Mouse (Mus musculus) testis, adult 2 months (tissue): ENCODE measurements around the gene Ifih1. TPM values are rescaled to one million over a fixed set of nuclear protein-coding genes. Genes with fewer than 3 reads are reported as not detected.

Experiments used
- H3K27ac ChIP-seq: fragments of 200-500 bp; 2 replicates; pipeline ENCODE4 v1.5.1; 2012; ENCODE audit warnings: low read depth, low read length; ENCODE audit not compliant: control insufficient read depth, insufficient read depth
- H3K27me3 ChIP-seq: fragments of 200-500 bp; 2 replicates; pipeline ENCODE4 v1.6.1; 2012; ENCODE audit warnings: mild to moderate bottlenecking, low read length, moderate library complexity; ENCODE audit not compliant: control insufficient read depth, insufficient read depth
- H3K36me3 ChIP-seq: fragments of 200-500 bp; 2 replicates; pipeline ENCODE4 v1.6.1; 2012; ENCODE audit warnings: mild to moderate bottlenecking, low read length; ENCODE audit not compliant: control insufficient read depth, insufficient read depth
- H3K4me1 ChIP-seq: fragments of 200-500 bp; 2 replicates; pipeline ENCODE4 v1.6.1; 2012; ENCODE audit warnings: low read length; ENCODE audit not compliant: control insufficient read depth, insufficient read depth
- H3K4me3 ChIP-seq: fragments of 200-500 bp; 2 replicates; pipeline ENCODE4 v1.5.1; 2012; ENCODE audit warnings: low read depth, mild to moderate bottlenecking, low read length, moderate library complexity, mixed read lengths; ENCODE audit not compliant: control insufficient read depth
- CTCF ChIP-seq: fragments of 200-500 bp; IDR thresholded peaks from 2 replicates; pipeline ENCODE4 v1.5.1; 2012; ENCODE audit warnings: low read depth, mild to moderate bottlenecking, inconsistent platforms, low read length, moderate library complexity; ENCODE audit not compliant: control insufficient read depth, insufficient read depth, insufficient replicate concordance
- POLR2A ChIP-seq: fragments of 200-500 bp; IDR thresholded peaks from 2 replicates; pipeline ENCODE4 v1.6.1; 2012; ENCODE audit warnings: low read depth, mild to moderate bottlenecking, inconsistent platforms, low read length, moderate library complexity; ENCODE audit not compliant: control insufficient read depth
- polyA plus RNA-seq: library from polyadenylated mRNA; depleted of rRNA; stranded (reverse); fragments of >200 nt; gene quantifications from 2 replicates; pipeline ENCODE4 v1.2.3, GENCODE M21; 2012; rRNA removed

Ifih1 gene
- polyA plus RNA-seq, result 0.26 and 0.31 TPM in 2 replicates

GRCm38 (mm10) chr2:62646014-62646645, at the start of gene Ifih1:
TSS of gene Ifih1 (minus strand) at chr2:62646255.
- Histone ChIP-seq H3K4me1 (peaks cover 3% of the 10 kb centered on the region; the same call in 1 of the 2 replicates), H3K27ac (peak within 1 kb of the TSS; percentile 74), H3K36me3 (no peaks in the 10 kb centered on the region), H3K27me3 (no peaks in the 10 kb centered on the region), H3K4me3 (peak within 1 kb of the TSS; percentile 91)
- TF ChIP-seq POLR2A (no peak), CTCF (no peak)

- H3K27me3 ChIP-seq, result no peaks in the 10 kb centered on the region
- no peaks in the 10 kb centered on the region for H3K4me1 ChIP-seq
- TF ChIP-seq CTCF (no peak), POLR2A (no peak)
- no peaks in the 10 kb centered on the region for H3K36me3 ChIP-seq
- H3K27ac ChIP-seq, result no peak overlapping the region
- H3K4me3 ChIP-seq, result no peak overlapping the region
These were observed 39.9 kb upstream of the Ifih1 start for GRCm38 (mm10) chr2:62685934-62686333.

GRCm38 (mm10) chr2:62684989-62685595, 39.0 kb upstream of the Ifih1 start:
- H3K27ac ChIP-seq, result peak overlapping the region; percentile 8; the same call in 1 of the 2 replicates
- TF ChIP-seq CTCF (no peak), POLR2A (no peak)
- H3K4me1 ChIP-seq, result no peaks in the 10 kb centered on the region
- H3K4me3 ChIP-seq, result no peak overlapping the region
- H3K36me3 ChIP-seq, result no peaks in the 10 kb centered on the region
- H3K27me3 ChIP-seq, result no peaks in the 10 kb centered on the region

GRCm38 (mm10) chr2:62681667-62682066, 35.6 kb upstream of the Ifih1 start:
- TF ChIP-seq POLR2A (no peak), CTCF (no peak)
- H3K4me3 ChIP-seq, result no peak overlapping the region
- no peak overlapping the region for H3K27ac ChIP-seq
- H3K27me3 ChIP-seq, result no peaks in the 10 kb centered on the region
- no peaks in the 10 kb centered on the region for H3K4me1 ChIP-seq
- H3K36me3 ChIP-seq, result no peaks in the 10 kb centered on the region

- H3K4me1 ChIP-seq, result no peaks in the 10 kb centered on the region
- H3K36me3 ChIP-seq, result no peaks in the 10 kb centered on the region
- no peaks in the 10 kb centered on the region for H3K27me3 ChIP-seq
- no peak overlapping the region for H3K4me3 ChIP-seq
- TF ChIP-seq CTCF (no peak), POLR2A (no peak)
- no peak overlapping the region for H3K27ac ChIP-seq
These were observed 26.7 kb upstream of the Ifih1 start for GRCm38 (mm10) chr2:62672788-62673187.

- TF ChIP-seq POLR2A, result no peak
- TF ChIP-seq CTCF, result no peak
- Histone ChIP-seq H3K27ac (no peak overlapping the region), H3K4me3 (no peak overlapping the region), H3K36me3 (no peaks in the 10 kb centered on the region), H3K27me3 (no peaks in the 10 kb centered on the region), H3K4me1 (no peaks in the 10 kb centered on the region)
These were observed 24.7 kb upstream of the Ifih1 start for GRCm38 (mm10) chr2:62670767-62671166.

- TF ChIP-seq CTCF, result no peak
- no peak for TF ChIP-seq POLR2A
- Histone ChIP-seq H3K27me3 (no peaks in the 10 kb centered on the region), H3K36me3 (no peaks in the 10 kb centered on the region), H3K27ac (no peak overlapping the region), H3K4me1 (peaks cover 3% of the 10 kb centered on the region; the same call in 1 of the 2 replicates), H3K4me3 (no peak overlapping the region)
These were observed 24.2 kb upstream of the Ifih1 start for GRCm38 (mm10) chr2:62670301-62670700.

GRCm38 (mm10) chr2:62669848-62670247, 23.8 kb upstream of the Ifih1 start:
- Histone ChIP-seq H3K27ac (no peak overlapping the region), H3K36me3 (no peaks in the 10 kb centered on the region), H3K4me3 (no peak overlapping the region), H3K27me3 (no peaks in the 10 kb centered on the region), H3K4me1 (peaks cover 4% of the 10 kb centered on the region)
- TF ChIP-seq POLR2A (no peak), CTCF (no peak)
